Mouse (Mus musculus) liver, embryonic 11.5 days (tissue): ENCODE measurements at regions not wholly inside any gene's neighbourhood (a gene's known extent, or its start where the extent isn't known, plus 50 kb on each side); places are given as distances from the start of the nearest gene placed in this dataset.

Experiments used
- ATAC-seq: fragments of 200-750 bp; cut with Nextera tagmentation; replicated peaks from 2 replicates; pipeline ENCODE4 v1.8.0; 2017; ENCODE audit warnings: moderate number of reproducible peaks, mild to moderate bottlenecking, moderate TSS enrichment, moderate library complexity; ENCODE audit not compliant: low FRiP score
- DNase-seq: peaks from one replicate; pipeline ENCODE4 v3.0.0-alpha.2; 2017; ENCODE audit warnings: low spot score
- H3K27ac ChIP-seq: fragments of 300-500 bp; sonication (generic); 2 replicates; pipeline ENCODE4 v1.5.1; 2014; ENCODE audit warnings: mild to moderate bottlenecking, low read depth, low read length, control low read depth
- H3K27me3 ChIP-seq: fragments of 300-500 bp; sonication (generic); replicated peaks from 2 replicates; pipeline ENCODE4 v1.6.1; 2014; ENCODE audit warnings: low read length, mixed read lengths; ENCODE audit not compliant: control insufficient read depth, insufficient read depth
- H3K36me3 ChIP-seq: fragments of 300-500 bp; sonication (generic); 2 replicates; pipeline ENCODE4 v1.6.1; 2014; ENCODE audit warnings: mild to moderate bottlenecking, low read length, moderate library complexity, mixed read lengths; ENCODE audit not compliant: control insufficient read depth, insufficient read depth
- H3K4me1 ChIP-seq: fragments of 300-500 bp; sonication (generic); replicated peaks from 2 replicates; pipeline ENCODE4 v1.6.1; 2014; ENCODE audit warnings: low read length, mixed read lengths; ENCODE audit not compliant: control insufficient read depth, insufficient read depth
- H3K4me2 ChIP-seq: fragments of 300-500 bp; sonication (generic); 2 replicates; pipeline ENCODE4 v1.6.1; 2014; ENCODE audit warnings: mild to moderate bottlenecking, control low read depth, moderate library complexity
- H3K4me3 ChIP-seq: fragments of 300-500 bp; sonication (generic); 2 replicates; pipeline ENCODE4 v1.5.1; 2014; ENCODE audit warnings: low read depth, low read length, control low read depth
- H3K9ac ChIP-seq: fragments of 300-500 bp; sonication (generic); 2 replicates; pipeline ENCODE4 v1.6.1; 2014; ENCODE audit warnings: low read depth, low read length, control low read depth
- H3K9me3 ChIP-seq: fragments of 300-500 bp; sonication (generic); 2 replicates; pipeline ENCODE4 v1.6.1; 2016; ENCODE audit warnings: low read length, inconsistent platforms, mixed read lengths; ENCODE audit not compliant: control insufficient read depth
- WGBS: fragments of 180-500 bp; shearing (Covaris S2); extraction: QIAGEN DNeasy Blood & Tissue Kit; methylation state at CpG from one replicate; pipeline ENCODE4 v1.1.7; 2014; 5-methylcytosine and 5-hydroxymethylcytosine counted together

DNA sequence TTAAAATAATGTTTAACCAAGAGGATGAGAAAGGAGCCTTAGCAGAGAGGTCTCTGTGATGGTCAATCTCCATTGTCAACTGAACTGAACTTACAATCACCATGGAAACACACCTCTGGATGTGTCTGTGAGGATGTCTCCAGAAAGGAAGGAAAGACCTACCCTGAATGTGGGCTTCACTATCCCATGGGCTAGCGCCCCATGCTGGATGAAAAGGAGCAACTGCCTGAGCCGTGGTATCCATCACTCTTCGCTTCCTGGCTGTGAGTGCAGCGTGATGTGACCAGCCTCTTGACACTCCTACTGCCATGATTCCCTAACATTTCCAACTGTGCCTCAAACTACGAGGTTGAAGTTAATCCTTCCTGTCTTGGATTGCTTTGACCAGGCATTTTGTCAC is 363.3 kb downstream of the Cd83 start:
- Histone ChIP-seq H3K4me2 (no peak overlapping the region), H3K9me3 (peaks cover 5% of the 10 kb centered on the region; the same call in 1 of the 2 replicates), H3K27me3 (no peaks in the 10 kb centered on the region), H3K4me1 (no peaks in the 10 kb centered on the region), H3K27ac (no peak overlapping the region), H3K9ac (no peak overlapping the region), H3K4me3 (no peak overlapping the region), H3K36me3 (no peaks in the 10 kb centered on the region)
- no peak for ATAC-seq
- 74% methylated on average over 5 of the region's 5 CpGs for WGBS
- DNase-seq: no peak

DNA sequence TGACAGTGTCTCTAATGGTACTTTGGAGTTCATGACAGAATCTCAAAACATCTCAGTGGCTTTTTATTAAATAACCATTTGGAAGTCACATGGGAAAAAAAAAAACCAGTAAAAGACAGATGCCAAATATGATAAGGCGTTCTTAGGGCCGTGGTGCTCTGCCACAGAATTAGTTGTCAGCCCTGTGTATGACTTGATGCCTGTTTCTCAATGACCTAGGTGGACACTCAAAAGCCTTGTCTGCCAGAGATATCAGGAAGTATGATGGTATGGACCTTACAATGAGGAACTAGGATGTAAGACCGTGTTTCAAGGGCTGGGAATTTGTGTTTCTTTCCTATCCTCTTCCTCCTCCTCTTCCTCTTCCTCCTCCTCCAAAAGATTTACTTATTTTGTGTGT is 364.9 kb downstream of the Cd83 start:
- H3K9me3 ChIP-seq: peaks cover 9% of the 10 kb centered on the region; the same call in 1 of the 2 replicates
- no peaks in the 10 kb centered on the region for H3K36me3 ChIP-seq
- H3K4me2 ChIP-seq: no peak overlapping the region
- no peak for DNase-seq
- no peak overlapping the region for H3K27ac ChIP-seq
- no peak for ATAC-seq
- no peaks in the 10 kb centered on the region for H3K27me3 ChIP-seq
- no peaks in the 10 kb centered on the region for H3K4me1 ChIP-seq
- no peak overlapping the region for H3K4me3 ChIP-seq
- H3K9ac ChIP-seq: no peak overlapping the region
- WGBS: 60% methylated on average over 3 of the region's 3 CpGs

DNA sequence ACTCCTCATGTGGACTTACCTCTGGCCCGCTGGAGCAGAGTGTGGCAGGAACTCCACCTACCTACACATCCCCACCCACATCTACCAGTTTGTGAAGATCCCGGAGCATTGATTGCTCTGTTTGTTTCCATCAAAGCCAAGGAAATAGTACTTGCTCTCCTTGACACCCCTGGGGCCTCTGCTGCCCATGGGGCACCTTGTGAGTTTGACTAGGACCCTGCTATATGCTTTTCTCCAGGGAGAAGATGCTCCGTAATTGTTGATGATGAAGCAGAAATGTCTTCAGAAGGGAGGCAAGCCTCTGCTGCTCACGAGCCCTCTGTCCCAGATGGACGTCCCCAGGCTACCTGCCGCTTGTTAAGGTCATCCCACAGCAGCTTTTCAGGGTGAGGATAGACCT is 367.0 kb downstream of the Cd83 start:
- H3K4me3 ChIP-seq: no peak overlapping the region
- DNase-seq (no peak), ATAC-seq (no peak)
- no peaks in the 10 kb centered on the region for H3K36me3 ChIP-seq
- no peak overlapping the region for H3K27ac ChIP-seq
- peaks cover 5% of the 10 kb centered on the region; the same call in 1 of the 2 replicates for H3K9me3 ChIP-seq
- H3K4me1 ChIP-seq: no peaks in the 10 kb centered on the region
- H3K4me2 ChIP-seq: no peak overlapping the region
- H3K9ac ChIP-seq: no peak overlapping the region
- 79% methylated on average over 6 of the region's 6 CpGs for WGBS
- no peaks in the 10 kb centered on the region for H3K27me3 ChIP-seq

DNA sequence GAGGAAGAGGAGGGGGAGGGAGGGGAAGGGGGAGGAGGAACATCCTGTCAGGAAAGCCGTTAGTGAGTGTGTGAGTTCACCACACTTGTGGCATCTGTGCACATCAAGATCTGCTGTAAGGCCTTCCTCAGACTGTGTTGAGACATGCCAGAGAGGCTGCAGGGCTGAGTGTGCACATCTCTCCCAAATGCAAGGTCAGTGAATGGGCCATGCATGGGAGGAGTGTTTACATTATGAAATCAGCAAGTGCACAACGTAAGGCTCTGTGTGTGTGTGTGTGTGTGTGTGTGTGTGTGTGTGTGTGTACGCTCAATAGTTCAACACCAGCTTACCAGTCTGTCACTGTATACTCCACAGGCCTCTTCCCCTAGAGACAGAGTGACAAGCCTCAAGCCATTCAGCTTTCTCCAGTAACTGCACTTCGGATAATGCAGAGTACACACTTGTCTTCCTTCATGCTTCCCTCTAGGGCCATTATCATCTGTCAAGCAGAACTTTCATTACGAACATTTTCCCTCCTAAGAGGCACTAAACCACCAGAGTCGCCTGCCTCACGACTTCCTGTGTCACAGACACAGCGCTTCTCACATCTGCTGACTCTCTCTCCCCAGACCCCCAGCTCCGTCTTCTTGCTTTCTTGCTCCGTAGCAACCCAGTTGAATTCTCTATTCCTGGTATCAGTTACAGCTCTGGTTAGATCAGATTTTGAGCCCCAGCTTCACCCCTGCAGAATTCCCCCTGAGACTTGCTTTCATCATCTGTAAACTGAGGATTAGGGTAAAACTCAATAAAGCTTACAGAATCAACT is 368.4 kb downstream of the Cd83 start:
- Histone ChIP-seq H3K4me3 (no peak overlapping the region), H3K36me3 (no peaks in the 10 kb centered on the region), H3K27me3 (no peaks in the 10 kb centered on the region), H3K9ac (no peak overlapping the region), H3K9me3 (peaks cover 5% of the 10 kb centered on the region; the same call in 1 of the 2 replicates), H3K4me1 (no peaks in the 10 kb centered on the region), H3K4me2 (no peak overlapping the region), H3K27ac (no peak overlapping the region)
- ATAC-seq (no peak), DNase-seq (no peak)
- 45% methylated on average over 10 of the region's 10 CpGs for WGBS

DNA sequence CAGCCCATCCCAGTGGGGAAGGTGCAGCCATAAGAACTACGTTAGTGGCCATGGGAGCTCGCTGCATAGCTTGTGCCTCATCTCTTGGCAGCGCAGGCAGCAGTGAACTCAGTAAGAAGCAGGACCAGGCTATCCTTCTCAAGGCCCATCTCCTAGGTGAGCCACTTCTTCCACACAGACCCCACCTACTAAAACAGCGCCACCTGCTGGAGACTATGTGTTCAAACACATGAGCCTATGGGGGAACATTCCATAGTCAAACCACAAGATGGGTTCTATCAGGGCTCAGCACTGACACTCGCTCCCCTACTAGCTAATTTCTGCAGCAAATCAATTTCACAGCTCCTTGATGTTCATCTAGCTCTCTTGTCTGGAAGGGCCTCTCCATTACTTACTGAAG is 369.2 kb downstream of the Cd83 start:
- Histone ChIP-seq H3K4me1 (no peaks in the 10 kb centered on the region), H3K27ac (no peak overlapping the region), H3K27me3 (no peaks in the 10 kb centered on the region), H3K9ac (no peak overlapping the region), H3K4me3 (no peak overlapping the region), H3K4me2 (no peak overlapping the region), H3K36me3 (no peaks in the 10 kb centered on the region), H3K9me3 (peaks cover 5% of the 10 kb centered on the region; the same call in 1 of the 2 replicates)
- 89% methylated on average over 5 of the region's 5 CpGs for WGBS
- ATAC-seq (no peak), DNase-seq (no peak)

DNA sequence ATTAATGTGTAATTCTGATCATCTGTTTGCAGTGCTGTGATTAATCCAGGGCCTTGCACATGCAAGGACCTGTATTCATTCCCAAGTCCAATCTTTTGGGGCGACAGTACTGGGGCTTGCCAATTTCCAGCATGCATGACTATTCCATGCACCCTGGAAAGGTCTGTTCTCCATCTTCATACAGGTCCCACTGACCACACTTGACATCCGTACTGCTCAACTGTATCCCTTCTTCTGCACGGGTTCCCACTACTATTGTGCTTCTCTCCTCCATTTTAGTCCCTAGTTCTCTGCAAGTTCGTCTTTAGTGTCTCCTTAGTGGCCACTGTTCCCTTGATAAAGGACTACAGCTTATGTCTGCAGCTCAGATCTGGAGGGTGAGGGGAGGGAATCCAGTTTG is 371.4 kb downstream of the Cd83 start:
- ATAC-seq (no peak), DNase-seq (no peak)
- peaks cover 5% of the 10 kb centered on the region; the same call in 1 of the 2 replicates for H3K9me3 ChIP-seq
- H3K4me3 ChIP-seq: no peak overlapping the region
- no peak overlapping the region for H3K9ac ChIP-seq
- H3K27ac ChIP-seq: no peak overlapping the region
- no peaks in the 10 kb centered on the region for H3K4me1 ChIP-seq
- WGBS: 76% methylated on average over 4 of the region's 4 CpGs
- H3K27me3 ChIP-seq: no peaks in the 10 kb centered on the region
- no peak overlapping the region for H3K4me2 ChIP-seq
- H3K36me3 ChIP-seq: no peaks in the 10 kb centered on the region

DNA sequence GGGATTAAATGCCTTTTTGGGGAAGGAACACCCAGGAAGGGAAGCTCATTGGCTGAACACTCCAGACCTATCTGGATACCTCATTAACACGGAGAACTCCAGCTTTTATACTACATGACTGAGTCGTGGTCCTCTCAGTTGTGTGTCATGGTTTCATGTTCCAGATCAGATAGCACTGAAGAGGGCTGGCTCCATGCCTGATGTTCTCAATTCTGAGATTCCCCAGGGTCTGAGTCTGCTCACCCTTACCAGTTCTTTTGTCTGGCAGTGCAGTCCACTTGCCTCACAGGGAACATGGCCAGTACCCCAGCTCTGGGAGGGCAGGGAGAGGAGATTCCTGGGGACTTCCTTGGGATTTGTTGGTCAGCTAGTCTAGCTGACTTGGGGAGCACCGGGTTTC is 372.0 kb downstream of the Cd83 start:
- WGBS: 79% methylated on average over 3 of the region's 3 CpGs
- ATAC-seq (no peak), DNase-seq (no peak)
- peaks cover 5% of the 10 kb centered on the region; the same call in 1 of the 2 replicates for H3K9me3 ChIP-seq
- H3K9ac ChIP-seq: no peak overlapping the region
- H3K36me3 ChIP-seq: no peaks in the 10 kb centered on the region
- no peaks in the 10 kb centered on the region for H3K27me3 ChIP-seq
- no peak overlapping the region for H3K27ac ChIP-seq
- H3K4me3 ChIP-seq: no peak overlapping the region
- no peaks in the 10 kb centered on the region for H3K4me1 ChIP-seq
- no peak overlapping the region for H3K4me2 ChIP-seq

DNA sequence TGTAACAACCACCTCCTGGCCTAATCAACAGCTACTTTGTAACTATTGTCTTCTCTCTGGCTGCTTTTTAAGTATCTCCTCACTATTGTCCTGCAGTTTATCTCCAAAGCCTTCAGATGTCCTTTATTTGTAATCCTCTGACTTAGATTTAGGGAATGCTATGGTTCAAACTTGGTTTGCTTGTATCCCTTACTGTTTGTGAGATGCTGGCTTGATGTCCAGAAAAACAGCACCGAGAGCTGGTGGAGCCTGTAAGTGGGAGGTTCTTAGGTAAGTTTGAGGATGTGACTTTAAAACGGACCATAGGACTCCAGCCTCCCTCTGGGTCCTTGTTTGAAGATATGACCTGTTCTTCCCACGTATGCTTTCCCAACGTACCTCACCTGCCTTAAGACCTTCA is 372.7 kb downstream of the Cd83 start:
- no peaks in the 10 kb centered on the region for H3K4me1 ChIP-seq
- ATAC-seq: no peak
- no peak for DNase-seq
- WGBS: 61% methylated on average over 4 of the region's 4 CpGs
- H3K4me3 ChIP-seq: no peak overlapping the region
- no peaks in the 10 kb centered on the region for H3K36me3 ChIP-seq
- no peak overlapping the region for H3K27ac ChIP-seq
- peaks cover 5% of the 10 kb centered on the region; the same call in 1 of the 2 replicates for H3K9me3 ChIP-seq
- no peak overlapping the region for H3K9ac ChIP-seq
- H3K27me3 ChIP-seq: no peaks in the 10 kb centered on the region
- no peak overlapping the region for H3K4me2 ChIP-seq

DNA sequence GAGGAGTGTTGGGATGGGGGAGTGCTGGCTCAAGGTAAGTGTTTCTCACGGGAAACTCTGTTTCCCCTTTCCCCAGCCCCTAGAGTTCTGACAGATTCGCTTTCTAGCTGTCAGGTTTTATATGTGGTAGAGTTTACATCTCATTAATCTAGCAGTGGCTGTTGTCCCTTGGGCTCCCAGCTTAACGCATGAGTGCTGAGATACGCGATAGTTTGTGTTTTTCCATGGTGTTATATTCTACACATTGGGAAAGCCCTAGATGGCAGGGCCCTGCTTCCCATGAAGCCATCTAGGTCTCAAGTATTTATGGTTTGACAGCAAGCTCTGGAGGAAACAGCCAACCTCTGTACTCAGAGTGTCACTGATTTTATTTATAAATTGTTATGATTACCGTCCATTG is 373.8 kb downstream of the Cd83 start:
- peaks cover 5% of the 10 kb centered on the region; the same call in 1 of the 2 replicates for H3K9me3 ChIP-seq
- WGBS: 69% methylated on average over 6 of the region's 6 CpGs
- H3K9ac ChIP-seq: no peak overlapping the region
- no peaks in the 10 kb centered on the region for H3K36me3 ChIP-seq
- ATAC-seq: no peak
- no peaks in the 10 kb centered on the region for H3K4me1 ChIP-seq
- H3K4me3 ChIP-seq: no peak overlapping the region
- no peaks in the 10 kb centered on the region for H3K27me3 ChIP-seq
- H3K27ac ChIP-seq: no peak overlapping the region
- DNase-seq: no peak
- no peak overlapping the region for H3K4me2 ChIP-seq
